Mouse (Mus musculus) c-Kit-positive CD71-positive TER-119-negative erythroid progenitor cells, embryonic 14.5 days (primary cell): ENCODE measurements around the gene Pogk.
A peak's percentile ranks its signal among the peaks of the same experiment; 100 is the strongest.

Source experiments
- DNase-seq: peaks from one replicate; pipeline ENCODE4 v3.0.0-alpha.2; 2013; ENCODE audit warnings: low read depth

Pogk gene

DNA sequence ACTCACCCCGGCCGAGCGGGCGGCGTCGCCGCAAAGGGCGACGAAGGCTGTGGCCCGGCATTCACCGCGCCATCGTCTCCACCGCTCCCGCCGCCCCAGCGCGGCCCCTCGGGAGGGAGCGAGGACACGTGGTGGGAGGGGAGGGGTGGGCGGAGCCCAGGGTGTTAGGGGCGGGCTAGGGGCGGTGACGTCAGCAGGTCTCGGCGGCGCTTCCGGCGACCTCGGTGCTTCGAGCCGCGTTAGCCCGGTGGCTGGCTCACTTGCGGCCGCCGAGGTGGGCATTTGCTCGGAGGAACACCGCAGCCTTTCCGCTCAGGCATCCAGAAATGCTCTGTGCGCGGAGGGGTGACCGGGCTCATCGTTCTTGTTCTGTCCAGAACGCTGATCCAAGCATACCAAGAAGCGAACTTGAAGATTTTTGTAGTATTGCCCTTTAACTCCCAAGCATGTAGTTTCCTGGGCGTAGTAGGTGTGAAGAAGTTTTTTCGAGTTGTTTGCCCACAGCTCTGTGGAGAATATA, at the start of gene Pogk:
Gene Pogk (minus strand): TSS at position 163 of the 520 bp plus-strand sequence.
- peak; percentile 57 for DNase-seq

DNA sequence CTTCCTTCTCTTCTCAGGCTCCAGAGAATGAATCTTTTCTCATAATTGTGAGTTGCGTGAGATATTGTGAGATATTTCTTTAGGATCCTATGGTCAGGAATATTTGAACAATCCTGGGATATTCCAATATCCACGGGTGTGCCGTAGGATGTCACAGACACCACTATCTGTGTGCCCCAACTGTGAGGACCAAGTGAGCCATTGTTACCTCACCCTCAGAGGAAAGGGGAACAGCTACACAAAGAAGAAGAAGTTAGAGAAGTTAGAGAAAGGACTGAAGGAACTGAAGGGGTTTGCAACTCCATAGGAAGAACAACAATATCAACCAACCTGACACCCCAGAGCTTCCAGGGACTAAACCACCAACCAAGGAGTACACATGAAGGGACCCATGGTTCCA, 32.3 kb upstream of the Pogk start:
- DNase-seq, result no peak

DNA sequence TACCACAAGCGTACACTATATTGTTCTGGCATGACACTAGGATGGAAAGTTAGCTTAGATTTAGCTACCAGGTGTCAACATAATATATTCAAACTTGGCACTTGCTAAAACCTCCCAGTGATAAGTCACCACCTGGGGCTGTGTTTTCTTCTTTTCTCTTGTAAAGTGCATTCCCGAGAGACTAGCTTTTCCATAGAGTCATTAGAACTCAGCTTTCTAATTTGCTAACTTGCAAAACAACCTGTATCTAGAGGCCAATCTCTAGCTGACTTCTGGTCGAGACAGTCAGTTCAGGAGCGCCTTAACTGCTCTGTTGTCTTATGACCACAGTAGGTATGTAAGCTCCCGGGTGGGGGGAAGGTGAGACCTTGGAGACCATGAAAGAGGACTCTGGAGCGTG, 29.8 kb upstream of the Pogk start:
- no peak for DNase-seq

DNA sequence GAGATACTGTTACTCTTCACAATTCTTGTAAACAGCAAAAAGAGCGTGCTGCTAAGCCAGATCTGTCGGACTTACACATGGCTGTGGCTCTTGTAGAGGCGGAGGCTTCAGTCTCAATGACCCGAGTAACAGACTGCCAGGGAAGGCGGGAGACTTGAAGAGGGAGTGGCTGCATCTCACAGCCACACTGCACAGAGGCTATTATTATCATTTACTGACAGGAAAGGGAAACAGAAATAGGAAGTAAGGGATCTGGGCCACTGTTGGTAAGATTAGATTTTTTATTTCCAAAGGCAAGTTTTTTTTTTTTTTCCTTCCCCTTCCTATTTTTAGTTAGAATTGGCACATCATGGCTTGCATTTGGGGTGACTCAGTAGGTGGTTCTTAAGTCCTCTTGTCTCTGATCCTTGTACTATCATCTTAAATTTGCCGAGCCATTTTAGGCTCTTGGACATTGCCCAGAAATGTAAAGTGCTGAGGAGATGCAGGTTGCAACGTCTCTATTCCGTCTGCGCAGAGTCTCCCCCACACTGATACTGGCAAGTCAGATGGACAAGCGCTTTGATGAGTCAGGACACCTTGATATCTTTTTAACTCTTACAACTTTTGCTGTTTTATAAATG, 20.3 kb upstream of the Pogk start:
- DNase-seq, result no peak

DNA sequence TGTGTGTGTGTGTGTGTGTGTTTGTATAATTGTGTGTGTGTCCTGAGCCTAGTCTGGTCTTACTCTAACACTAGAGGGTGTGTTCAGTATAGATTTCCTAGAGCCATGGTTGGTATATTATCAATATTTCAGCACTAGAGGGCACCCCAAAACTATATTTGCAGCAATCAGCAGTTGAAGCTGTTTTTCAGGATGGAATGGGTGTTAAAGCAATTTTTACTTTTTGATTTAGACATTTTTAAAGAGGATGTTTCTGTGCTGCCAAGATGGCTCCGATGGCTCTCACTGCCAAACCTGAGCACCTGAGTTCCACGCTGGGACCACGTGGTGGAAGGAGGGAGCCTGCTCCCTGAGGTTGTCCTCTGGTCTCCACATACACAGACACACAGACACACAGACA, 19.4 kb upstream of the Pogk start:
- no peak for DNase-seq

DNA sequence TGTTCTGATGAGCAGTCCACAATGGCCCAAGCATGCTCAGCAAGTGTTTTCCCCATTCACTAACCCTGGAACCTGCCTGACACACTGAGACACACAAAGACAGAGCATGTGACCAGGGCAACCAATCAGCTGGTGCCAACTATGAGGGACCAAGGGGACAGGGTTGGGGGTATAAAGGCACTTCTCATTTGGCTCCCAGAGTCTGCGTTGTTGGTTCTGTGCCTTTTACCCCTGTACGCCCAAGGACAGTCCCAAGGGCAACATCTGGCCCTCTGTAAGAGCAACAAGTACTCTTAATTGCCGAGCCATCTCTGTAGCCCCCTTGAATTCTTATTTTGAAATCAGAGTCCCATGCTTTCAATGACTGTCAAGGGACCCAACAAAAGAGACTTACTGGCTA, 2.6 kb upstream of the Pogk start:
- no peak for DNase-seq

DNA sequence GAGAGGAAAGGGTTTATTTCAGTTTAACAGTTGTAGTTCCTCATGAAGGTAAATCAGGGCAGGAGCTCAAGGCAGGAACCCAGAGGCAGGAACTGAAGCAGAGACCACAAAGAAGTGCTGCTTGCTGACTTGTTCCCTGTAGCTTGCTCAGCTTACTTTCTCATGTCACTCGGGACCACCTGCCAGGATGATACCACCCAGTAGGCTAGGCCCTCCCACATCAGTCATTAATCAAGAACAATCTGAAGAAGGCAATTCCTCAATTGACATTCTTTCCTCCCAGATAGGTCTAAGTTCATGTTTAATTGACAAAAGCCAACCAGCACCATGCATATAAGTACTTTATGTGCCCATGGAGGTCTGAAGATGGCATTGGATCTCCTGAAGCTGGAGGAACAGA, 1.9 kb upstream of the Pogk start:
- DNase-seq, result no peak

DNA sequence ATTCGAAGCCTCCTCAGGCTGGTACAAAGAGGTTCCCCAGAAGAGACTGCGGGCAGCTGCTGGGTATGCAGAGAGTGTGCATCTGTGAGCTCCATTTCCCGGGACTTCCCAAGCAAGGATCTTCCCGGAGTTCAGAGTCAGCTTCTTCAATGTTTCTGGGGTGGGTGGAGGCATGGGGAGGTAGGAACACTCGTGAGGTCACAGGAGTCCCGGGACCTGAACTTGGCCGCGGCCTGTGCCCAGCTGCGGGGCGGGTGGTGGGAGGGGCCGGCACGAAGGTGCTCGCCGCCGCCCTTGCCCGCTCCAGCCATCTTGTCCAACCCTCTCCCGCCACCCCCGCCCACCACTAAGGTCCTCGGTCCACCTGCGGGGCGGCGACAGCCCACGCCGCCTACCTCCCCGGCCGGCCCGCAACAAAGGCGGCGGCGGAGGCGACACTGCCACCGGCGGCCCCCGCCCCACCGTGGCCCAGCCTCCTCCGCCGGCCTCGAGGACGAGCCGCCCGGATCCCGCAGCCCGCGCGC, 424 bp downstream of the Pogk start:
- DNase-seq, result no peak

DNA sequence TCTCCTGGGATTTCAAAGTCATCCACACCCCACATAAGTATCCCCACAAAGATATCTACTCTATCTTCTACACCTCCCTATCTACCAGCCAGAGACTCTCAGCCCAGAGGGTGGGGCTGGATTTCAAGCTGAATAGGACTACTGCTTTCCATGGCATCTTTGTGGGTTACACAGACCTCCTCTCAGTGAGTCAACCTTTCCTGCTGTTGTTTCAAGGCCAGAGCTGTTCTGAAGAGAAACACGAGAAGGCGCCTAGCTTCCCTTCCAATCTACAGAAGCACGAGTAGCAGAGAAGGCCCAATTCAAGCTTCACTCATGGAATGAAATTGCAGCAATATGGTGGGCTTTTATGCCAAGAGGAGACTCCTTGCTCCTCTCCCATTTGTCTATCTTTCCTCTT, 5.8 kb downstream of the Pogk start:
- DNase-seq, result no peak

DNA sequence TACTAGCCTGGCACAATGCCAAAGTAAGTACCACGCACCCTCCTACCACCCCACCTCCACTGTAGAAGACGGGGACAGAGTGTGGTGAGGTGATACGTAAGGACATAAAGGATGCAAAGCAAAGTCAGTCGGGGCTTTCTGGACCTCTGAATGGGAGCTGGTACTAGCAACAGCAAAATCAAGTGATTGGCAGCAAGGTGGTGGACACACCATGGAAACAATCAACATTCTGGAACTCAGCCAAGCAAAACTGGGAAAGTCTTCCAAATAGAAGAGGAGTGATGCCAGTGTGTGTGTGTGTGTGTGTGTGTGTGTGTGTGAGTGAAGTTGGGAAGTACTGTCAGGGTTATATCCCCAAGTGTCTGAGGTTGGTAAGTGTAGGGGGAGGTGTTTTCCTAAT, 7.7 kb downstream of the Pogk start:
- DNase-seq, result no peak

DNA sequence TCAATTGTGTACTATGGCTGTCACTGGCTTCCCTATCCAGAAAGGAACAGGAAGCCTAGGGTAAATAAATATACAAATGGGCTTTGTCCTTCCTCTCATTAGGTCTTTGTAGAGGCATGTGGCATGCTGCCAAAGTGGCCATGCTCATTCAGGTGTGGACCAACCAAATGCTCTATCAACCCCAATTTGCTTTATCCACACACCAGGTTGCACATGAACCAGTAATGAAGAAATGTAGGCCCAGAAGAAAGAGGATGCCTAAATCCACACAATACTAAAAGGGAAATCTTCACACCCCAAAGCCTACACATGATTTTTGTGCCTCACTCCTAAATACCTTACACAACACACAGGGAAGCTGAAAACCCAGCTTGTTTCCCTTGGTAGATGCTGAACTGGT, 8.2 kb downstream of the Pogk start:
- DNase-seq, result no peak

DNA sequence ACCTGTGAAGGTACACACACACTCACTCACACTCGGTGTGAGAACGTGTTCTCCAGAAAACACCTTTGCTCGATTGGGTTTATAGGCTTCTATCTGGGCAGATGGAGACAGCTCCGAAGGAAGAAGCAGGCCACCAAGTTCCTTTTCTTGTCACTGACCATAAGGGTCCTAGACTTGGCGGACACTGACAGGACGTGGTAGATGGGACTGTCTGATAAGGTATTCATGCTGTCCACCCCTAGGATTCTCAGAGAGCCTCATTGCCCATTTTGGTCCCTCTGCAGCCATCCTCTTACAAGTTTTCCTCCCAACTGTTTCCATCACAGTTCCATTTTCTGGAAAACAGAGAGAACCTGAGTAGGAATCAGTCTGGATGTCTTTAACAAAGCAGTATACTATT, 13.3 kb downstream of the Pogk start:
- no peak for DNase-seq

DNA sequence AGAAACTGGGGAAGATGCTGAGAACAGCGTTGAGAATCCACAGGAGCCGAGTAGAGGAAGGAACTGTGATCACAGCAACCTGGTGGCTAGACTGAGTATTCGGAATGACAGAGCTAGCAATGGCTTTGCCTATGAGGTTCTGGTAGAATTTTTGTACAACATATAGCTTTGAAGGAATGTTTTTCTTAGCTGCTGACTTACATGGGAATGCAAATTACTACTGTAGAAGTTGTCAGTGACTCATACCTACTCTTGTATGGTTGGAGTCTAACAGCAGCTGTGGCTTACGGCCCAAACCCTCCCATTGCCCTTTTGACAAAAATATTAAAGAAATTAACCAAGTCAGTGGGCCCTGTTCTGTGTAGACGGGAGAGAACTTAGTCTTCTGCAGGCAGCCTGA, 14.0 kb downstream of the Pogk start:
- no peak for DNase-seq

DNA sequence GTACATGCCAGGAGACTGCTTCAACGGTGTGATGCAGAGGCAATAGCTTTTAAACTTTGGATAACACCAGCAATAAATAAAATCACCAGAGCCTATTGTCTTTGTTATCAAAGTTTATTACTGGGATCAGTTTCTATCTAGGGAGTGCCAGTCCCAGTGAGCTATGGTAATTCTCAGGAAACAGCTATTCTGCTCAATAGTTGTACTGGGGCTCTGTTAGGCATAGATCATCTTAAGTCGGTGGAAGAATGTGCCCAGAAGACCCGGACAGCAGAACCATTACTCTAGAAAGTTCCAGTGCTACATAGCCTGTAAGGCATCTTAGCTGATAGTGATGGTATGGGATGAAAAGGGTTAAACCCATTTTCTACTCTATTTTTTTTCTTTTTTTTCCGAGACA, 14.9 kb downstream of the Pogk start:
- no peak for DNase-seq

DNA sequence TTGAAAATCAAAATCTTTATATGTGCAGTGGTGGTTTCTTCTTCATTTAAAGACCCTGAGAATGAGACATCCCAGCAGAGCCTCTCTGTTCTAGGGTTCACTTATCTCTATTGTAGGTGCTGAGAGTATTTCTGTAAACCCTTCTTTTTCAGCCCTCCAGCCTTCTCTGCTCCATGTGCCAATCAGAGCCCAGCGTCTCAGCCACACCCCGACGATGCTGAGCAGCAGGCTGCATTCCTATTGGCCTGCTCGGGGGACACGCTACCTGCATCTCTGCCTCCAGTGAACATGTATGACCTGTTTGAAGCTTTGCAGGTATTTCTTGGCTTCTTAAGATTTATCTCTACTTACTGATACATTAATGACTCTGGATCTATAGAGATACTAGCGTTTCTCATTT, 18.0 kb downstream of the Pogk start:
- DNase-seq, result no peak

DNA sequence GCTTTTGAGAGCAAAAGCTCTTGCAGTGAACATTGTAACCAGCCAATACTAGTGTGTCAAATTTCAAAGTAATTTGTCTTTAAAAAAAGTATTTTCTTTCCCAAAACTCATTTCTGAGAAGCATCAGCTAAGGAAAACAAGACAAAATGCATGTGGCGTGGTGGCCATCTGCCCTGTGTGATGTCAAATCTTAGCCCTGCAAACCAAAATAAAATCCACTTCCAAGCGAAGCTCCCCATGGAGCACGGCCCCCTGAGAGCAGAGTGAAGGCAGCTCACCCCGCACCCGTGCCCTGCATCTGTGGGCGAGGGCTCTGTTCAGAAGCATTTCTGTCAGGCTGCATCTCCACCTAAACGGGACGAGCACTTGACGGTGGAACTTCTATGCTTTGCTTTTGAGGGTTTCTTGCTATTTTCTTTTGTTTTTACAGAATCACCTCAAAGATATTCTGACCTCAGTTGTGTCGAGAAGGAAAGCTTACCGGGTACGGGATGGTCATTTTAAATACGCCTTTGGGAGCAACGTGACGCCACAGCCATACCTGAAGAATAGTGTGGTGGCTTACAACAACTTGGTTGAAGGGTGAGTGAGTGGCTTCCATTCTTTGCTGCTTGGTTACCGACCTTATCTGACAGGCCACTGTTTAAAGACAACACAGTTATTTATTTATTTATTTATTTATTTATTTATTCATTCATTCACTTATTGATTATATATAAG, 20.1 kb downstream of the Pogk start:
- no peak for DNase-seq

DNA sequence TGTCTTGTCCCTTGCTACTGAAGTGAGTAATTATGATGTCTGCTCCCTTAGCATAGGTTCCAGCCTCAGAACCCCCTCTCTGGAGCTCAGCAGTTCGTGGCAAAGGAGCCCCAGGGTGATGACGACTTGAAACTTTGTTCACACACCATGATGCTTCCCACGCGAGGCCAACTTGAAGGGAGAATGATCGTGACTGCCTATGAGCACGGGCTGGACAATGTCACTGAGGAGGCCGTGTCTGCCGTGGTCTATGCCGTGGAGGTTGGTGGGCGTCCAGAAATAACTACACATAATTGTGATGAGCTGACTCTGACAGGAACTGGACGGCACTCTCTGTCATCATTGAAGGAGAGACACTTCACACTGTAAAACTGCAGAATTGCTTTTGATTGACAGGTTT, 21.2 kb downstream of the Pogk start:
- DNase-seq, result no peak

DNA sequence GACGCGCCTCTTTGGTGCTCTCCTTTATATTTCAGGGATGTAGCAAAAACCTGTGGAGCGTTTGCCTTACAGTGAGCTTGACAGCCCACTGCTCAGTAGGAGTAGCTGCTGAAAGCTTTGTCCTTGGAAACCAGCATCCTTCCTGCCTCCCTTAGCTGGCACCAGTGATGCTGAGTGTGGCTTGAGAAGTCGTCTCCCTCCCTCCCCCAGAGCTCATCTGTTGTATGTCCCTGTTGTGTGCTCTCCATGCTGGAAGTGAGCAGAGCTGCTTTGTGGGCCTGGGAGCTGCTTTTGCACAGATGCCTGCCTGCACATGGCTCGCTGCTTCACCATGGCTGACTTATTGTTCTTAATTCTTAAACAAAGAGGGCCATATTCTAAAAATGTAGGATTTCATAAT, 24.2 kb downstream of the Pogk start:
- no peak for DNase-seq

DNA sequence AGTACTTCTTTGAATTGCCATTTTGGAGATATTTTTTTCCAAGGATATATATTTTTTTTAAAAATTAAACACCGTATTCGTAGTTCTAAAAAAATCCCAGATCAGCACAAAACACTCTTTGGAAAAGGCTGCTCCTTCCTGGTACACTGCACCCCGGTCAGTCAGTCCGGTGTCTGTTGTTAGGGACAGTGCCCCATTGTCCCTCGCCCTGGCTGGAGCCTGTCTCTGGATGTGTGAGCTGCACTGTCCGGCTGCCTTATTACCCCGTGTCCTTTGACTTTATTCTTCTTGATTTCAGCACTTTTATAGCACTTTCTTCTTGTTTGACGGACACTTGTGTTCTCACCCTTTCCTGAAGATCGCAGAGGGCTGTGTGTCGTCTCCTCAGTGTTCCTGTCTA, 25.0 kb downstream of the Pogk start:
- DNase-seq, result no peak

DNA sequence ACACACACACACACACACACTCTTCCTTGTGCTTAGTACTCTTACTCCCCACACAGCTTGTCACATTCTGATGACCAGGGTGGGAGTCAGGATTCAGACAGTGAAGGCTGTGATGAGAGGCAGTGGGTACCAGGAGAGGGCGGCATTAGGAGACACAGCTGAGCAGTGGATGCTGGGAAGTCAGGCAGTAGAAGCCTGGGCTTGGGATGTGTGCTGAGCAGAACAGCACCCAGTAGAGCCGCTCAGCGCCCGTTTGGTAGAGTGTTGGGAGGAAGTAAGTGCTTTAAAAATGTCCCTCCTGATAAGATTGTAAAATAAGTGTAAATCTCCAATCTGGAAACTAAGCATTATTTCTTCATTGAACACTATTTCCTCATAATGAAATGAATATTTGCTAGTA, 27.0 kb downstream of the Pogk start:
- DNase-seq, result no peak

DNA sequence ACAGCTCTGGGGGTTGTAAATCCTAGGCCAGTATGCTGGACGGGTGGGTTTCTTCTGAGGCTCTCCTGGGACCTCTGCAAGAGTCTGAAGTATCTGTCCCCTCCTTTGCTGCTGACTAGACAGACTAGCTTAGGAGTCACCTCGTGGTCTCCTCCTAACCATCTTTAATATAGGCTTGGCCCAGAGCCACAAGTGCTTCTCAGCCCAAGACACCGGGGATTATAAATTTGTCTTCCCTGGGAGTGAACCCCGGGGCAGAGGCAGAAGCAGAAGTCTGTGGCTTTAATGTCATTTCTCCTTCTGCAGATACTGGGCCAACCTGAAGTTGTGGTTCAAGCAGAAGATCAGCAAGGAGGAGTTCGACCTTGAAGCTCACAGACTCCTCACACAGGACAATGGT, 27.8 kb downstream of the Pogk start:
- DNase-seq, result no peak

DNA sequence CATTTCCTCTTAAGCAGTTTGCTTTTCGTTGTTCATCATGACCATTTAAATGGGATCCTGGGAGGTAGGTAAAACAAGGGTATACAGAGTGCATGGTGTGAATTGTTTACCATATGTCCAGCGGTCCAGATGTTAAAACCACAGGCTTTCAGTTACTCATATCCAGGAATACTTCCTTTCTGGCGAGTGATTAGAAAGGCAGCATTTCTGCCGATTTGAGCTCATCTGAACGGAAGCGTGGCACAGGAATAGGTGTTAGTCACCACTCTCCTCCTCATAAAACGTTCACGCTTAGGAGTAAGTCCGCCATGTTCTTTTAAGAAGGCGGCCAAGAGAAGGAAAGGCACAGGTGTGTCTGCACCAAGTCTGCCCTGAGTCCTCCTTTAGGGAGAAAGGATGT, 28.3 kb downstream of the Pogk start:
- no peak for DNase-seq

DNA sequence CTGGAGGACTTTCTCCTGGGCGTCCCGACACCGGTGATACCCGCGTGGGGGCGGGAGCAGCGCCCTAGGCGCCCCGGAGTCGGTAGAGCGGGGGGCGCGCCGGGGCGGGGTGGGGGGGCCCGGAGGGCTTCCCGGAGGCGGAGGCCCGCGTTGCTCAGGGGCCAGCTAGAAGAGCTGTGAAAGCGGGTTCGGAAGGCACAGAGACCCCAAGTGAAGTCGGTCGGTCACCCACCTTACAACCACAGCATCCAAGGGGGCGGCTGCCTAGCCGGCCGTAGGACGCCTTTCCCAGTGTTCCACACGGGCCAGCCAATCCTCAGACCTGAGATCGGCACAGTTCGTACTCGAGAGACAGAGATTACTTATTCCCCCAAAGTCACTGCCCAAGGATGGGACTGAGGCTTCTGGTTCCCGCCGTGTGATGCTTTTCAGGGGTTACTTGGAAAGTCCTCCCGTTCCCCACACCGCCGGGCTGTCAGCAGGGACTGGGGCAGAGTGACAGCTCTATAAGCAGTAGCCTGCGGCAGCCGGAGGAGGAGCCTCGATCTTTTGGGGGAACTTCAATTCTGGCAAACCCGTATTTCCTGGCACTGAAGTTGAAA, 29.9 kb downstream of the Pogk start:
- peak; percentile 58 for DNase-seq
